Mouse (Mus musculus): ENCODE results near the gene Trim62.

Gene Trim62

GRCm38 (mm10) chr4:128909378-128909831, 26.0 kb downstream of the Trim62 start:
- DNase-seq (ENCODE audit: low read depth, low spot score): no peak

DNA sequence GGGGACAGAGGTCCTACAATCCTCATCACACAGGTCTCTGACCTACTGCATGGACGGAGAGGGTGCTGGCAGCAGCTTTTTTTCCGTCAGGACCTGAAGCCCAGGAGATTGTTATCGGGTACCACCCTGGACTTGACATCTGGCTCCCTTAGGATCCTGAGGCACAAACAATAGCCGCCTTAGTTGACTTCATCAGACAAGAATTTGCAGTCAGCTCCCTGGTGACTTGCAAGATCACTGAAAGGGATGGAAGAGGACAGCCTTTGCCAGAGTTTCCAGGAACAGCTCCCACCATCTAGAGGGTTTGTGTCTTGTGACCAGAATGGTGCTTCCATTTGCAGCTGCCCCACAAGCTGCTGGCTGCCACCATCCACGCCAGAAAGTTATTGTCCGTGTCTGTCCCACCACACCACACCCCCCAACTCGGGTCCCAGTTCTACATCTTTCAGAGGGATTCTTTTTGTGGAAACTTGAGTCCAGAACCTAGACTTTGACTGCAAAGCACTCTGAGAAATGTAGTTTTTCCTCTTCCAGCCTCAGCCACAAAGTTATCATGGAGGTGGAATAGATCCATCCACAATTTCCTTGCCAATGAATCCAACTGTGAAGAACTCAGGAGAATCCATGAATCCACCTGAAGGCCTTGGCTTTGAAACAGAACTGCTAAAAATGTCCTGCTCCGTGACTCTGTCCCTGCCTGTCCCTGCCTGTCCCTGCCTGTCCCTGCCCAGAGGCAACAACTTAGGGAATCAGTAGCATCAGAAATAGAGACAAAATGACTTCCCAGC, 27.1 kb downstream of the Trim62 start:
- no peak for DNase-seq (ENCODE audit: low read depth, low spot score)

DNA sequence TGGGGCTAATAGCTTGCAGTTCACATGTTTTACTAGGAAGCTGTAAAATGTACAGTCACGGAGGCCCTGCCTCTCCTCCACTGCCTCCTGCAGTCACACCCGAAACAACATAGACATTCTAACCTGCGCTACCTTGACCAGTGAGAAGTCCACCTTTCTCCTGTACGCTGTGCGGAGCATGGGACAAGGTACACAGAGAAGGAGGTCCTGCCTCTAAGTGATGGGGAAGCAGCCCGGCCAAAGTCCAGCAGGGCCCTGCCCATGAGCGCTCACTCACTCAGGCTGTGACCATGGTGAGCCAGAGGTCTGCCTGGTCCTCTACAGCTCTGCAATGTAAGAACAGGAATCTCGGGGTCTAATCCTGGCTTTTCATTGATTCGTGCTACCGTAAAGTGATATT, 28.7 kb downstream of the Trim62 start:
- DNase-seq (ENCODE audit: low read depth, low spot score): no peak

DNA sequence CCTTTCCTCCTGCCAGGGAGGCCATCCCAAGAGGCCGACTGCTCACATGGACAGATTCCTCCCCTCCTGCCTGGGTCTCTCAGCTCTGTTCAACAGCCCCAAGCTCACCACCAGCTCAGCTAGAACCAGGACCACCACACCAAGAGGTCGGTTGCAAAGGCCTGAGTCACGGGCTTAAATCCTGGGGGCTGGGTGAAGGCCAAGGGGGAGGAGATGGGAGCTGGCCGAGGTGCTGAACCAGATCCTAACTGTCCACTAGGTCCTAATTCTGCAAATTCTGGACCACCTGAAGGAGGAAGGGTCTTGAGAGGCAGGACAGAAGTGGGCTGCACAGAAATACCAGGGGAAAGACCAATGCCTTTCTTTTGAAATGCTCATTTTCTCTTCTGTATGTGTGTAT, 30.4 kb downstream of the Trim62 start:
- no peak for DNase-seq (ENCODE audit: low read depth, low spot score)

DNA sequence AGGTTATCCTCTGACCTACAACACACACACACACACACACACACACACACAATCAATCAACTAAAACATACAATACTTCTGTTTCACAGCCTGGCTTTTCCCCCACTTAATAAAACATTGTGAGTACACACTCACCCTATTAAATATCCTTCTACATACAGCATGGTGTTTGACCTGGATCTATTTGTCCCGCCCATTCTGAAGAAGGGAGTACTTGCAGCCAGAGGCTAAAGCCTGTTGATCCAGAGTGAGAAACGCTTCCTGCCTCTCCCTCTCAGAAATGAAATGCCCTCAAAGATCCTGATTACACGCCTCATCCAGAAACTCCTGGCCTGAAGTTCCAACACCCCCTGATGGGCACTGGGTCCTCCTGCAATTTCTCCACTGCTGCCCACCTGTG, 33.7 kb downstream of the Trim62 start:
- no peak for DNase-seq (ENCODE audit: low read depth, low spot score)

GRCm38 (mm10) chr4:128917756-128918155, 34.4 kb downstream of the Trim62 start:
- DNase-seq (ENCODE audit: low read depth, low spot score): no peak

DNA sequence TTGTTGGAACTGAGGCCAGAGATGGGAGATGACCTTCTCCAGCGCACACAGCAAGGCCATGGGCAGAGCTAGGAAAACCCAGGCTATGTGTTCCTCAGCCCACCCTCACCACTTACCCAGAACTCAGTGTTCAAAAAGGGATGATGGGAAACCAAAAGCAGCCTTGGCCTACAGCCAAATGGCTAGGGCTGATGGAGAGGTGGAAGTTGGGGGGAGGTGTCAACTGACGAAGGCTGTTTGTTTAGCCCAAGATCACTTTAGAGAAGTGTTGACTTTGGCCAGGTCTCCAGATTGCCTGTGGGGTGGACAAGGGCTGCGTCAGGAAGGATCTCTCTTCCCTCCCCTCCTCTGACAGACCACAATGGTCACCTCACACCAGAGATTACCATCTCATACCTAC, 34.8 kb downstream of the Trim62 start:
- DNase-seq (ENCODE audit: low read depth, low spot score): no peak

DNA sequence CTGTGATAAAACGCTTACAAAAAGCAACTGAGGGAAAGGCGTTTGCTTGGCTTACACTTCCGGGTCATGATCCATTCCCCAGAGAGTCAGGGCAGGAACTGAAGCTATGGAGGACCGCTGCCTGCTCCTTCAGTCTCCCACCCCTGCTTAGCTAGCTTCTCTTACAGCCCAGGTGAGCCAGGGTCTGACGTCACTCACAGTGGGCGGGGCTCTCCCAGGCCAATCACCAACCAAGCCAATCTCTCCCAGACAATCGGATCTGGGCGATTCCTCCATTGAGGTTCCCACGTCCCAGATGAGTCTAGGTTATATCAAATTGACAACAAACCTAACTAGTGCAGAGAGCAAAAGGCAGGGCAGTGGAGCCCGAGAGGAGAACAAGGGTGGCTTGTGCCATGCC, 35.7 kb downstream of the Trim62 start:
- DNase-seq (ENCODE audit: low read depth, low spot score): no peak

- no peak for DNase-seq (ENCODE audit: low read depth, low spot score)
Observed at GRCm38 (mm10) chr4:128923603-128924002, 40.2 kb downstream of the Trim62 start.

- DNase-seq (ENCODE audit: low read depth, low spot score): peak; percentile 81
Observed at GRCm38 (mm10) chr4:128924841-128925606, 41.6 kb downstream of the Trim62 start.

DNA sequence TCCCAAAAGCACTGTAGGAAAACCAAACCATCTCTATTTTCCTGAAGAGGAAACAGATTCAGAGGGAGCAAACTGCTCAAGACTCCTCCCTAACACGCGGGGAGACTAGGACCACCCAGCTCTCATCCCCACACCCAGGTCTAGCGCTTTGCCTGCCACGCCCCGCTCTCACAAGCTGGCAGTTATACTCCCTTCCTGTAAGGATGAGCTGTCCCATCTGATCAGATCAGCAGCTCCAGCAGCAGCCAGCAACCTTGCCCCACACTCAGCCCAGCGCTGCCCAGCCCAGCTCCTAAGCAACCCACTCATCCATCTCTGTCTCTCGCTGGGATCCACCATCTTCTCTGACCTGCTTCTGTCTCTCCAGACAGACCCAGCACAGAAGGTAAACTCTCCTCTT, 49.4 kb downstream of the Trim62 start:
- DNase-seq (ENCODE audit: low read depth, low spot score): no peak

GRCm38 (mm10) chr4:128935595-128935994, 52.2 kb downstream of the Trim62 start:
- no peak for DNase-seq (ENCODE audit: low read depth, low spot score)

GRCm38 (mm10) chr4:128942346-128942745, 59.0 kb downstream of the Trim62 start:
- DNase-seq (ENCODE audit: low read depth, low spot score): no peak

GRCm38 (mm10) chr4:128946736-128947135, 63.4 kb downstream of the Trim62 start:
- no peak for DNase-seq (ENCODE audit: low read depth, low spot score)

DNA sequence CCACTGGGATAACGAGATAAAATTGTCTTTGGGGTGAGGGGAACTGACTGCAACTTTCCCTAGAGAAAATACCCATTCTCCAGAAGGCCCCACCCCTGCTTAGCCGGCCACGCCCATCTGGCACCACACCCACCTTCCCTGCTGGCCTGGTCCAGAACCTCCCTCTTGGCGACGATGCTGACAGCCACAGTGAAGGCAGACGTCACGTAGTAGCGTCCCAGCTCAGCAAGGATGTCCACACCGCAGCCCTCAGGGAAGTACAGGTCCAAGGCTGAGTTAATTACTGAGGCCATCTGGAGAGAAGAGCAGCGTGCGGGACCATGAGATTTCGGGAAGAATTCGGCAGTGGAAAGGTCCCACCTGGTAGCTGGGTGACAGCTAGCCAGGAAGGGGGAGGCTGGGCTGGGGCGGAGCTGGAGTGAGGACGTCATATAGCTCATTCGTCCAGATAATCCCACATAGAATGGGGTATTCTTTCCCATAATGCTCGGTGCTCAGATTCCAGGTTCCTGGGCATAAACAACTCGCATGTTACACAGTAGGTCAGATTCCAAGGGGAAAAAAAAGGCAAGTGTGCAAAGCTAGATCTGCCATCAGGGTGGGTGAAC, 64.0 kb downstream of the Trim62 start:
- no peak for DNase-seq (ENCODE audit: low read depth, low spot score)

DNA sequence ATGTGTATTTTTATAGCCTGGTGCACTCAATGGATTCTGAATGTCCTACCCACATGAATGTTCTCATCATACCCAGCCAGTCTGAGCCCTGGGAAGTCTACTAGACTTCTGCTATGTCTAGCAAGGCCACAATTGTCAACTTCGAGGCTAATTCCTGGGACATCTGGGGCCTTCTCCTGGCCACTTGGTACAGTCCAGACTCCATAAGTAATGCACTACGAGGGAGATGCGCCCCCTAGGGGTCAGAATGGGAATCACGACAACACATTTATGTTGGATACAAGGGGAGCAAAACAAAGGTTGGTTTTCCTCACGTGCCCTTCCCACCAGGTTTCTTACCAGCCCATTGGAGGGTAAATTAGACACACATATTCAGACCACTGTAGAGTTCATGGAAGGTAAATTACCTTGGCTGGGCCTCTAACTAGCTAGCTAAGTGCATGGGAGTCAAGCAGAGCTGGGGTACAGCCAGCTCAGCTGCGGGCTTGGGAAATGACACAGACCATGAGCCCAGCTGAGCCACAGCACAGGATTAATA, 64.8 kb downstream of the Trim62 start:
- DNase-seq (ENCODE audit: low read depth, low spot score): no peak

DNA sequence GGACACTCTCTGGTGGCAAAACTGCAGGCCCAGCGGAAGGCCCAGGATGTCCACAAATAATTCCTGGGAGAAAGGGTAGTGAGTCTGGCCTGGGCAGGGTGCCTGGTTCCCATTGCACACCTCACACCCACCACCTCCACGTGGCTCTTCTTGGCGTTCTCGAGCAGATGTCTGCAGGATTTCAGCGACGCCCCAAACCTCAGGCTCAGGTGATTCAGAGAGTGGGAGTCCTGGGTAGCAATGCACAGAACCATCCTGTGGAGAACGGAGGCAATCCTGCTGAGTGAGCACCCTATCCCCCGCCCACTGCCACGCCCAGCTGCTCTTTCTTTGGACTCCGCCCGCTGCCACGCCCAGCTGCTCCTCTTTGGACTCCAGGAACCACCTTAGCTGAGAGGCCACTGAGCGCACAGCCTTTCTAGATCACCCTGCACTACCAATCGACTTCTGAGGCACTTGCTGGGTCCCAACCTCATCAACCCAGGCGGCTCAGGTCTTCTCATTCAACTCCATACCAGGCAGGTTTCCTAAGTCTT, 66.2 kb downstream of the Trim62 start:
- DNase-seq (ENCODE audit: low read depth, low spot score): no peak

GRCm38 (mm10) chr4:128950461-128950860, 67.1 kb downstream of the Trim62 start:
- peak; percentile 21 for DNase-seq (ENCODE audit: low read depth, low spot score)

DNA sequence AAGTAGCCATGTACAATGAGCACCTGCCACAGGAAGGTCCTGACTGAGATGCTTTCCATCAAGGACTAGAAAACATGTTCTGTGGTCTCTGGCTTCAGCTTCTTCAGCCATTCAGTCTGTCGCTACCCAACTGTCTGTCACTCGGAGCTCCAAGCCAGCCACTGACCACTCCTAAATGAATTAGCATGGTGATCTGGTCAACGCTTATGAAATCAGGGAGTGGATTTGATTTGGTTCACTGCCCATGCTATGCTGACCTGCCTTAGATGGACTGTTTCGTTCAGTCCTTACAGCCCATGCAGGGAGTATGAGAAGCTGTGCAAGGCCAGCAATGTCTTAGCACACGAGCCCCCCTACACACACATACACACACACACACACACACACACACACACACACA, 70.5 kb downstream of the Trim62 start:
- no peak for DNase-seq (ENCODE audit: low read depth, low spot score)

GRCm38 (mm10) chr4:128957155-128957911, 74.0 kb downstream of the Trim62 start:
- no peak for DNase-seq (ENCODE audit: low read depth, low spot score)

- no peak for DNase-seq (ENCODE audit: low read depth, low spot score)
Observed at GRCm38 (mm10) chr4:128958156-128958555, 74.8 kb downstream of the Trim62 start.
